Mouse (Mus musculus): ENCODE measurements at regions not wholly inside any gene's neighbourhood (a gene's known extent, or its start where the extent isn't known, plus 50 kb on each side); places are given as distances from the start of the nearest gene placed in this dataset.
"Not testable (repeated sequence)": the region's sequence is repeated elsewhere in the genome, so short reads cannot be mapped to it uniquely, and the experiment has no call there.

GRCm38 (mm10) chr7:52732161-52732560, 716.6 kb upstream of the 1700015G11Rik start:
- H3K4me1 ChIP-seq; H3K9ac ChIP-seq (replicated peaks); ATAC-seq (replicated peaks); H3K4me2 ChIP-seq (replicated peaks); H3K27me3 ChIP-seq; H3K4me3 ChIP-seq; H3K9me3 ChIP-seq; H3K36me3 ChIP-seq; H3K27ac ChIP-seq (replicated peaks): not testable (repeated sequence)
- 10% methylated on average over 1 of the region's 1 CpGs for WGBS

GRCm38 (mm10) chr7:52726236-52726905, 710.8 kb upstream of the 1700015G11Rik start:
- WGBS: 83% methylated on average over 2 of the region's 2 CpGs
- Histone ChIP-seq H3K36me3 (no peaks in the 10 kb centered on the region), H3K27me3 (no peaks in the 10 kb centered on the region), H3K4me3 (no peak overlapping the region), H3K4me1 (no peaks in the 10 kb centered on the region), H3K9me3 (no peaks in the 10 kb centered on the region; the same call in 1 of the 2 replicates), H3K9ac (replicated peaks) (no peak overlapping the region), H3K4me2 (replicated peaks) (no peak overlapping the region), H3K27ac (replicated peaks) (no peak overlapping the region)
- ATAC-seq (replicated peaks): no peak

GRCm38 (mm10) chr7:52702464-52703145, 687.1 kb upstream of the 1700015G11Rik start:
- Histone ChIP-seq H3K36me3 (no peaks in the 10 kb centered on the region), H3K4me2 (replicated peaks) (no peak overlapping the region), H3K27ac (replicated peaks) (0 out of 2 replicates have a peak overlapping the region, but pooled peaks have one; percentile 15), H3K4me3 (no peak overlapping the region), H3K27me3 (no peaks in the 10 kb centered on the region), H3K9ac (replicated peaks) (no peak overlapping the region), H3K4me1 (no peaks in the 10 kb centered on the region), H3K9me3 (no peaks in the 10 kb centered on the region)
- peak; percentile 87 for ATAC-seq (replicated peaks)
- WGBS: 43% methylated on average over 3 of the region's 3 CpGs

GRCm38 (mm10) chr7:52668341-52668740, 652.8 kb upstream of the 1700015G11Rik start:
- ATAC-seq (replicated peaks): peak; percentile 29; the same call in 1 of the 2 replicates
- Histone ChIP-seq H3K27ac (replicated peaks) (no peak overlapping the region), H3K27me3 (no peaks in the 10 kb centered on the region), H3K36me3 (no peaks in the 10 kb centered on the region), H3K9me3 (no peaks in the 10 kb centered on the region), H3K4me2 (replicated peaks) (no peak overlapping the region), H3K9ac (replicated peaks) (no peak overlapping the region), H3K4me1 (no peaks in the 10 kb centered on the region), H3K4me3 (no peak overlapping the region)
- WGBS: 58% methylated on average over 1 of the region's 1 CpGs
